Mouse (Mus musculus) cerebral cortex, adult 2 months (tissue): ENCODE measurements around the gene Phc2.

Source experiments
- WGBS: fragments of 180-500 bp; shearing (Covaris S2); methylation state at CpG from one replicate; pipeline ENCODE4 v1.1.7; 2018; 5-methylcytosine and 5-hydroxymethylcytosine counted together

Phc2 gene

GRCm38 (mm10) chr4:128720110-128720509 lies 65.6 kb downstream of the Phc2 start:
- WGBS, result 22% methylated on average over 5 of the region's 5 CpGs

- WGBS, result 81% methylated on average over 9 of the region's 9 CpGs
These were observed 66.7 kb downstream of the Phc2 start for GRCm38 (mm10) chr4:128721061-128721648.

GRCm38 (mm10) chr4:128721761-128722160 lies 67.3 kb downstream of the Phc2 start:
- WGBS, result 91% methylated on average over 4 of the region's 4 CpGs

- WGBS, result 95% methylated on average over 8 of the region's 8 CpGs
These were observed 68.4 kb downstream of the Phc2 start for GRCm38 (mm10) chr4:128722932-128723331.

GRCm38 (mm10) chr4:128723431-128723830 lies 68.9 kb downstream of the Phc2 start:
- 81% methylated on average over 13 of the region's 13 CpGs for WGBS

GRCm38 (mm10) chr4:128724059-128724458 lies 69.6 kb downstream of the Phc2 start:
- 43% methylated on average over 7 of the region's 7 CpGs for WGBS

GRCm38 (mm10) chr4:128727019-128727720 lies 72.7 kb downstream of the Phc2 start:
- 3% methylated on average over 66 of the region's 68 CpGs for WGBS

GRCm38 (mm10) chr4:128727721-128728430 lies 73.4 kb downstream of the Phc2 start:
- under 1% methylated on average over 64 of the region's 65 CpGs for WGBS

- WGBS, result under 1% methylated on average over 5 of the region's 5 CpGs
These were observed 73.9 kb downstream of the Phc2 start for GRCm38 (mm10) chr4:128728431-128728851.

GRCm38 (mm10) chr4:128729033-128729708 lies 74.7 kb downstream of the Phc2 start:
- WGBS, result 4% methylated on average over 15 of the region's 15 CpGs

- WGBS, result 11% methylated on average over 5 of the region's 5 CpGs
These were observed 75.2 kb downstream of the Phc2 start for GRCm38 (mm10) chr4:128729709-128730037.

- 22% methylated on average over 6 of the region's 6 CpGs for WGBS
These were observed 75.8 kb downstream of the Phc2 start for GRCm38 (mm10) chr4:128730271-128730670.

- WGBS, result 20% methylated on average over 5 of the region's 5 CpGs
These were observed 78.3 kb downstream of the Phc2 start for GRCm38 (mm10) chr4:128732794-128733193.

- 26% methylated on average over 6 of the region's 6 CpGs for WGBS
These were observed 79.0 kb downstream of the Phc2 start for GRCm38 (mm10) chr4:128733496-128733895.

GRCm38 (mm10) chr4:128734217-128734616 lies 79.7 kb downstream of the Phc2 start:
- WGBS, result 11% methylated on average over 5 of the region's 5 CpGs

- 43% methylated on average over 18 of the region's 18 CpGs for WGBS
These were observed 80.5 kb downstream of the Phc2 start for GRCm38 (mm10) chr4:128734721-128735671.

- 29% methylated on average over 6 of the region's 6 CpGs for WGBS
These were observed 82.7 kb downstream of the Phc2 start for GRCm38 (mm10) chr4:128737137-128737589.

- 39% methylated on average over 14 of the region's 14 CpGs for WGBS
These were observed 83.5 kb downstream of the Phc2 start for GRCm38 (mm10) chr4:128737825-128738610.

GRCm38 (mm10) chr4:128740878-128741277 lies 86.4 kb downstream of the Phc2 start:
- 53% methylated on average over 1 of the region's 1 CpGs for WGBS

- WGBS, result 60% methylated on average over 5 of the region's 5 CpGs
These were observed 87.4 kb downstream of the Phc2 start for GRCm38 (mm10) chr4:128741906-128742305.
